Mouse (Mus musculus) liver, embryonic 12.5 days (tissue): ENCODE data around the gene Gm45015. TPM values are rescaled to one million over a fixed set of nuclear protein-coding genes. Genes with fewer than 3 reads are reported as not detected.
A peak's percentile ranks its signal among the peaks of the same experiment; 100 is the strongest.

Experiments used
- ATAC-seq: fragments of 200-750 bp; cut with Nextera tagmentation; 2 replicates; pipeline ENCODE4 v1.8.0; 2017; ENCODE audit warnings: moderate number of reproducible peaks, mild to moderate bottlenecking, moderate library complexity
- H3K27ac ChIP-seq: fragments of 300-500 bp; sonication (generic); 2 replicates; pipeline ENCODE4 v1.5.1; 2016; ENCODE audit warnings: mild to moderate bottlenecking
- H3K27me3 ChIP-seq: fragments of 300-500 bp; sonication (generic); replicated peaks from 2 replicates; pipeline ENCODE4 v1.6.1; 2016; ENCODE audit warnings: mild to moderate bottlenecking, moderate library complexity
- H3K36me3 ChIP-seq: fragments of 300-500 bp; sonication (generic); 2 replicates; pipeline ENCODE4 v1.6.1; 2016; ENCODE audit warnings: mild to moderate bottlenecking, moderate library complexity
- H3K4me1 ChIP-seq: fragments of 300-500 bp; sonication (generic); 2 replicates; pipeline ENCODE4 v1.6.1; 2016
- H3K4me2 ChIP-seq: fragments of 300-500 bp; sonication (generic); 2 replicates; pipeline ENCODE4 v1.6.1; 2016; ENCODE audit warnings: mild to moderate bottlenecking, moderate library complexity
- H3K4me3 ChIP-seq: fragments of 300-500 bp; sonication (generic); 2 replicates; pipeline ENCODE4 v1.5.1; 2016; ENCODE audit warnings: mild to moderate bottlenecking, moderate library complexity
- H3K9ac ChIP-seq: fragments of 300-500 bp; sonication (generic); 2 replicates; pipeline ENCODE4 v1.6.1; 2016; ENCODE audit warnings: mild to moderate bottlenecking, moderate library complexity
- H3K9me3 ChIP-seq: fragments of 300-500 bp; sonication (generic); replicated peaks from 2 replicates; pipeline ENCODE4 v1.6.1; 2016; ENCODE audit warnings: mild to moderate bottlenecking, moderate library complexity
- WGBS: fragments of 180-500 bp; shearing (Covaris S2); methylation state at CpG from one replicate; pipeline ENCODE4 v1.1.7; 2016; ENCODE audit not compliant: insufficient replicate concordance; 5-methylcytosine and 5-hydroxymethylcytosine counted together
- polyA plus RNA-seq: library from polyadenylated mRNA; unstranded; fragments of >200 nt; fragmentation: Nextera tagmentation; extraction: Ambion mirVana; gene quantifications from 2 replicates; pipeline ENCODE4 v1.2.1, GENCODE M21; 2016

Gm45015 gene
- not detected in 2 replicates for polyA plus RNA-seq

- peaks cover 2% of the 10 kb centered on the region; the same call in 1 of the 2 replicates for H3K4me1 ChIP-seq
- WGBS = 68% methylated on average over 4 of the region's 4 CpGs
- no peak within 1 kb of the TSS for H3K4me3 ChIP-seq
- no peaks in the 10 kb centered on the region for H3K36me3 ChIP-seq
- H3K9ac ChIP-seq = no peak within 1 kb of the TSS
- H3K9me3 ChIP-seq = no peaks in the 10 kb centered on the region
- H3K27me3 ChIP-seq = peaks cover 28% of the 10 kb centered on the region
- H3K27ac ChIP-seq = no peak within 1 kb of the TSS
- no peak for ATAC-seq
- H3K4me2 ChIP-seq = no peak within 1 kb of the TSS
Observed at GRCm38 (mm10) chrX:73336740-73337139, at the start of gene Gm45015. Gene Gm45015, minus strand, starts transcription at chrX:73336840.

GRCm38 (mm10) chrX:73384924-73385323 is 48.3 kb upstream of the Gm45015 start:
- Histone ChIP-seq H3K9ac (no peak overlapping the region), H3K27ac (no peak overlapping the region), H3K4me3 (no peak overlapping the region), H3K36me3 (no peaks in the 10 kb centered on the region), H3K27me3 (no peaks in the 10 kb centered on the region), H3K4me1 (no peaks in the 10 kb centered on the region), H3K4me2 (no peak overlapping the region), H3K9me3 (no peaks in the 10 kb centered on the region)
- 33% methylated on average over 1 of the region's 1 CpGs for WGBS
- ATAC-seq = no peak

- Histone ChIP-seq H3K4me1 (no peaks in the 10 kb centered on the region), H3K27me3 (no peaks in the 10 kb centered on the region), H3K27ac (no peak overlapping the region), H3K36me3 (no peaks in the 10 kb centered on the region), H3K9ac (no peak overlapping the region), H3K4me3 (no peak overlapping the region), H3K9me3 (no peaks in the 10 kb centered on the region), H3K4me2 (no peak overlapping the region)
- WGBS = 63% methylated on average over 6 of the region's 6 CpGs
- ATAC-seq = no peak
Observed at GRCm38 (mm10) chrX:73384419-73384818, 47.8 kb upstream of the Gm45015 start.

GRCm38 (mm10) chrX:73363291-73363690 is 26.7 kb upstream of the Gm45015 start:
- Histone ChIP-seq H3K4me2 (no peak overlapping the region), H3K36me3 (no peaks in the 10 kb centered on the region), H3K27me3 (no peaks in the 10 kb centered on the region), H3K4me3 (no peak overlapping the region), H3K9me3 (no peaks in the 10 kb centered on the region), H3K4me1 (no peaks in the 10 kb centered on the region), H3K9ac (no peak overlapping the region), H3K27ac (no peak overlapping the region)
- no peak for ATAC-seq

- no peak overlapping the region for H3K9ac ChIP-seq
- no peak overlapping the region for H3K4me3 ChIP-seq
- no peaks in the 10 kb centered on the region for H3K4me1 ChIP-seq
- no peaks in the 10 kb centered on the region for H3K9me3 ChIP-seq
- H3K27me3 ChIP-seq = no peaks in the 10 kb centered on the region
- no peak overlapping the region for H3K27ac ChIP-seq
- no peak for ATAC-seq
- H3K4me2 ChIP-seq = no peak overlapping the region
- peaks cover 42% of the 10 kb centered on the region for H3K36me3 ChIP-seq
- WGBS = 71% methylated on average over 1 of the region's 1 CpGs
Observed at GRCm38 (mm10) chrX:73356719-73357118, 20.1 kb upstream of the Gm45015 start.

GRCm38 (mm10) chrX:73356163-73356562 is 19.5 kb upstream of the Gm45015 start:
- no peak overlapping the region for H3K27ac ChIP-seq
- H3K9ac ChIP-seq = no peak overlapping the region
- no peaks in the 10 kb centered on the region for H3K9me3 ChIP-seq
- no peak overlapping the region for H3K4me3 ChIP-seq
- H3K27me3 ChIP-seq = no peaks in the 10 kb centered on the region
- H3K4me1 ChIP-seq = no peaks in the 10 kb centered on the region
- no peak overlapping the region for H3K4me2 ChIP-seq
- WGBS = 74% methylated on average over 2 of the region's 2 CpGs
- peaks cover 47% of the 10 kb centered on the region for H3K36me3 ChIP-seq
- no peak for ATAC-seq

- no peak overlapping the region for H3K27ac ChIP-seq
- H3K4me3 ChIP-seq = no peak overlapping the region
- H3K36me3 ChIP-seq = peaks cover 4% of the 10 kb centered on the region; the same call in 1 of the 2 replicates
- H3K4me1 ChIP-seq = peaks cover 25% of the 10 kb centered on the region; the same call in 1 of the 2 replicates
- H3K9me3 ChIP-seq = no peaks in the 10 kb centered on the region
- H3K27me3 ChIP-seq = peaks cover 9% of the 10 kb centered on the region
- H3K9ac ChIP-seq = no peak overlapping the region
- ATAC-seq = no peak
- 71% methylated on average over 1 of the region's 1 CpGs for WGBS
- H3K4me2 ChIP-seq = no peak overlapping the region
Observed at GRCm38 (mm10) chrX:73344346-73344745, 7.7 kb upstream of the Gm45015 start.

- no peak overlapping the region for H3K9ac ChIP-seq
- H3K4me3 ChIP-seq = no peak overlapping the region
- H3K4me2 ChIP-seq = peak overlapping the region; percentile 74
- peaks cover 9% of the 10 kb centered on the region for H3K27me3 ChIP-seq
- no peak overlapping the region for H3K27ac ChIP-seq
- no peaks in the 10 kb centered on the region for H3K9me3 ChIP-seq
- H3K36me3 ChIP-seq = peaks cover 4% of the 10 kb centered on the region; the same call in 1 of the 2 replicates
- H3K4me1 ChIP-seq = peaks cover 25% of the 10 kb centered on the region; the same call in 1 of the 2 replicates
- peak; percentile 58 for ATAC-seq
- 19% methylated on average over 1 of the region's 1 CpGs for WGBS
Observed at GRCm38 (mm10) chrX:73343802-73344201, 7.2 kb upstream of the Gm45015 start.

GRCm38 (mm10) chrX:73342941-73343735 is 6.5 kb upstream of the Gm45015 start:
- 15% methylated on average over 14 of the region's 15 CpGs for WGBS
- H3K36me3 ChIP-seq = peaks cover 4% of the 10 kb centered on the region; the same call in 1 of the 2 replicates
- peak overlapping the region; percentile 74 for H3K4me2 ChIP-seq
- peak; percentile 50 for ATAC-seq
- no peaks in the 10 kb centered on the region for H3K9me3 ChIP-seq
- peak overlapping the region; percentile 73 for H3K9ac ChIP-seq
- peak overlapping the region; percentile 64 for H3K4me3 ChIP-seq
- no peak overlapping the region for H3K27ac ChIP-seq
- peaks cover 9% of the 10 kb centered on the region for H3K27me3 ChIP-seq
- H3K4me1 ChIP-seq = peaks cover 25% of the 10 kb centered on the region; the same call in 1 of the 2 replicates

GRCm38 (mm10) chrX:73342483-73342895 is 5.8 kb upstream of the Gm45015 start, which contains the start of gene Zfp275:
Gene Zfp275, plus strand, starts transcription at chrX:73342621.
- peak within 1 kb of the TSS; percentile 74 for H3K4me2 ChIP-seq
- peaks cover 9% of the 10 kb centered on the region for H3K27me3 ChIP-seq
- H3K36me3 ChIP-seq = peaks cover 4% of the 10 kb centered on the region; the same call in 1 of the 2 replicates
- no peak within 1 kb of the TSS for H3K27ac ChIP-seq
- H3K4me3 ChIP-seq = peak within 1 kb of the TSS; percentile 64
- H3K9me3 ChIP-seq = no peaks in the 10 kb centered on the region
- H3K9ac ChIP-seq = peak within 1 kb of the TSS; percentile 73
- ATAC-seq = peak; percentile 89
- WGBS = 12% methylated on average over 37 of the region's 37 CpGs
- H3K4me1 ChIP-seq = peaks cover 25% of the 10 kb centered on the region; the same call in 1 of the 2 replicates

GRCm38 (mm10) chrX:73342068-73342467 is 5.4 kb upstream of the Gm45015 start:
- peak; percentile 13; the same call in 1 of the 2 replicates for ATAC-seq
- WGBS = 35% methylated on average over 3 of the region's 3 CpGs

GRCm38 (mm10) chrX:73341473-73341872 is 4.8 kb upstream of the Gm45015 start:
- H3K4me3 ChIP-seq = no peak overlapping the region
- no peak overlapping the region for H3K27ac ChIP-seq
- H3K27me3 ChIP-seq = peaks cover 14% of the 10 kb centered on the region
- H3K36me3 ChIP-seq = peaks cover 4% of the 10 kb centered on the region; the same call in 1 of the 2 replicates
- H3K9ac ChIP-seq = no peak overlapping the region
- H3K4me2 ChIP-seq = 0 out of 2 replicates have a peak overlapping the region, but pooled peaks have one; percentile 74
- 27% methylated on average over 1 of the region's 1 CpGs for WGBS
- H3K9me3 ChIP-seq = no peaks in the 10 kb centered on the region
- no peak for ATAC-seq
- H3K4me1 ChIP-seq = peaks cover 25% of the 10 kb centered on the region; the same call in 1 of the 2 replicates

More at GRCm38 (mm10) chrX:73342068-73342467, 5.4 kb upstream of the Gm45015 start:
- H3K4me2 ChIP-seq = peak overlapping the region; percentile 74
- H3K9ac ChIP-seq = no peak overlapping the region
- H3K36me3 ChIP-seq = peaks cover 4% of the 10 kb centered on the region; the same call in 1 of the 2 replicates
- H3K4me1 ChIP-seq = peaks cover 25% of the 10 kb centered on the region; the same call in 1 of the 2 replicates
- no peaks in the 10 kb centered on the region for H3K9me3 ChIP-seq
- peak overlapping the region; percentile 64; the same call in 1 of the 2 replicates for H3K4me3 ChIP-seq
- H3K27ac ChIP-seq = no peak overlapping the region
- peaks cover 9% of the 10 kb centered on the region for H3K27me3 ChIP-seq
